14 mouse cellular contexts compared by ENCODE assay signal in the genomic region with DNA sequence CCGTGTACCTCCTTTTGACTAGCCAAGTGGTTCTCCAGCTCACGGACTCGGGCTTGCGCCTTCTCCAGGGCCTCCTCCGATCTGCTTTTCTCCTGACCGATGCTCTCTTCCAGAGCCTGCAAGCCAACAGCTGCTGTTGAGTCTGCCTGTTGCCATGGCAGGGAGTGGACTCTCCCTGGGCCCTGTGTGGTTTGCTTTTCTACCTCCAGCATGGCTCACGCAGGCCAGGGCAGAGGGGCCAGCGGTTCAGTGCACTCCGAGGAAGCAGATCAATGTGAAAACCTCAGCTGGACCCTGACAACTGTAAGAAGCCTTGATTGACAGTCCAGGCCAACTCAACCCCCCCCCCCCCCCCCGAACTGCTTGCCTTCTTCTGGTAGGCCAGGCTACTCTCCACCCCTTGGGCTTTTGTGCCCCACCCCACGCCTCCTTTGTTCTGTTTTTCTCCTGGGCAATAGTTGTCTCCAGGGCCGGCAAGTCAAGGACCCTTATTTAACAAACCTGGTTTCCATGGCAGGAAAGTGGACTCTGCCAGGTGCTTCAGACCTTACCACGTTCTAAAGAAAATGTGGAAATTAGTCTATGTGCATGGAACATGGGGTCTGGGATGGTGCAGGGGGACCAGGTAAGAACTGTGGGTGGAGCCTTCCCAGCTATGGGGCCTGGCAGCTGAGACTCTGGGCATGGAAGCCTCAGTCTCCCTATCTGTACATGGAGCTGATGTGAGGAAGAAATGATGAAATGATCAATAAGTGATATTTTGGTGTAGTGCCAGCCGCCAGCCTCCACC. TPM values are rescaled to one million over a fixed set of nuclear protein-coding genes. Genes with fewer than 3 reads are reported as not detected.
DNase-seq lines count a peak whose midpoint lies in the region; ATAC-seq and TF ChIP-seq lines count a peak whose summit lies in the region.
"Had no signal": no experiment of that assay in that cellular context is flagged by ENCODE, and none has a peak within 500 bp of the region (broad histone marks: within the 10 kb centered on the region; RNA-seq: fewer than 3 reads in every experiment).

No protein-coding gene starts in this region.

- peak; percentile 25 for DNase-seq in lung, adult 2 months
- no peak for DNase-seq in lung, postnatal 10 days
- DNase-seq in limb, embryonic 10.5 days (ENCODE audit: low spot score) = no peak
- no peak for DNase-seq in spleen, postnatal 10 days (ENCODE audit: low spot score in 2 of 2)
- DNase-seq in testis, postnatal 14 days (ENCODE audit: low spot score) = no peak
- DNase-seq: adrenal gland, adult 8-10 months; cerebellum, adult 11 months; gastrocnemius, adult 2 months; left cerebral cortex, postnatal 4 days had no signal

- H3K27ac ChIP-seq in forebrain, embryonic 13.5 days = no peak overlapping the region
- H3K27ac ChIP-seq in limb, embryonic 10.5 days = 0 out of 2 replicates have a peak overlapping the region, but pooled peaks have one; percentile 56
- H3K27ac ChIP-seq in midbrain, embryonic 15.5 days = no peak overlapping the region
- H3K27ac ChIP-seq: gastrocnemius, adult 2 months had no signal

- H3K27me3 ChIP-seq in forebrain, embryonic 13.5 days = no peaks in the 10 kb centered on the region
- H3K27me3 ChIP-seq in limb, embryonic 10.5 days (ENCODE audit: low read depth, poor library complexity, severe bottlenecking) = no peaks in the 10 kb centered on the region
- H3K27me3 ChIP-seq in midbrain, embryonic 15.5 days (replicated peaks) = no peaks in the 10 kb centered on the region
- H3K27me3 ChIP-seq: Patski had no signal

- peak; percentile 36; the same call in 1 of the 2 replicates for ATAC-seq in forebrain, embryonic 13.5 days
- ATAC-seq in midbrain, embryonic 15.5 days (replicated peaks) = peak; percentile 64
- no peak for ATAC-seq in megakaryocyte, adult 5-6 weeks (ENCODE audit: poor library complexity, severe bottlenecking)
- ATAC-seq: intestine, embryonic 16.5 days; Patski had no signal

- no peaks in the 10 kb centered on the region; the same call in none of the 2 replicates for H3K4me1 ChIP-seq in lung, adult 2 months (ENCODE audit: control insufficient read depth, insufficient read depth, low read length)
- peaks cover 24% of the 10 kb centered on the region for H3K4me1 ChIP-seq in forebrain, embryonic 13.5 days
- peaks cover 7% of the 10 kb centered on the region for H3K4me1 ChIP-seq in limb, embryonic 10.5 days
- H3K4me1 ChIP-seq in midbrain, embryonic 15.5 days = peaks cover 7% of the 10 kb centered on the region; the same call in 1 of the 2 replicates

- 65% methylated on average over 14 of the region's 14 CpGs for WGBS in lung, adult 2 months
- WGBS in forebrain, embryonic 13.5 days = 52% methylated on average over 14 of the region's 14 CpGs
- 75% methylated on average over 14 of the region's 14 CpGs for WGBS in limb, embryonic 10.5 days
- 34% methylated on average over 14 of the region's 14 CpGs for WGBS in midbrain, embryonic 15.5 days

- H3K9me3 ChIP-seq in forebrain, embryonic 13.5 days (replicated peaks) = no peaks in the 10 kb centered on the region
- H3K9me3 ChIP-seq in limb, embryonic 10.5 days (replicated peaks) = no peaks in the 10 kb centered on the region
- H3K9me3 ChIP-seq in midbrain, embryonic 15.5 days = no peaks in the 10 kb centered on the region

- TF ChIP-seq POLR2A in lung, adult 2 months (IDR thresholded peaks at IDR 0.05; ENCODE audit: borderline replicate concordance, extremely low read depth, low read depth, low read length) = no peak

- 0 out of 2 replicates have a peak overlapping the region, but pooled peaks have one; percentile 16 for H3K9ac ChIP-seq in forebrain, embryonic 13.5 days
- H3K9ac ChIP-seq in midbrain, embryonic 15.5 days = no peak overlapping the region

- no peak for TF ChIP-seq CTCF in lung, adult 2 months (IDR thresholded peaks at IDR 0.05; ENCODE audit: insufficient read depth, low read length)

- H3K36me3 ChIP-seq in forebrain, embryonic 13.5 days (ENCODE audit: poor library complexity, severe bottlenecking) = no peaks in the 10 kb centered on the region
- no peaks in the 10 kb centered on the region for H3K36me3 ChIP-seq in limb, embryonic 10.5 days
- H3K36me3 ChIP-seq in midbrain, embryonic 15.5 days (replicated peaks) = no peaks in the 10 kb centered on the region

- H3K4me3 ChIP-seq in lung, adult 2 months (replicated peaks; ENCODE audit: extremely low read depth, low read depth, low read length) = peak overlapping the region; percentile 57
- no peak overlapping the region for H3K4me3 ChIP-seq in forebrain, embryonic 13.5 days
- H3K4me3 ChIP-seq in limb, embryonic 10.5 days = no peak overlapping the region
- H3K4me3 ChIP-seq in midbrain, embryonic 15.5 days = no peak overlapping the region
- H3K4me3 ChIP-seq: gastrocnemius, adult 2 months had no signal

- no peak overlapping the region; the same call in 1 of the 2 replicates for H3K4me2 ChIP-seq in forebrain, embryonic 13.5 days
- H3K4me2 ChIP-seq in midbrain, embryonic 15.5 days = no peak overlapping the region

RNA-seq across cellular contexts. Expression of a gene that starts 58.3 kb away (rescaled TPM):
- polyA plus RNA-seq in lung, adult 2 months (2012; rRNA removed) = 95.0 and 116 TPM in 2 replicates
- 85.2 and 86.3 TPM in 2 replicates for polyA plus RNA-seq in forebrain, embryonic 13.5 days (2015; fragmentation: Nextera tagmentation; extraction: Ambion mirVana)
- polyA plus RNA-seq in limb, embryonic 10.5 days (2016; fragmentation: Nextera tagmentation; extraction: Ambion mirVana) = 33.7 and 35.1 TPM in 2 replicates
- 71.5 and 82.6 TPM in 2 replicates for polyA plus RNA-seq in midbrain, embryonic 15.5 days (2015; fragmentation: Nextera tagmentation; extraction: Ambion mirVana)
- 77.1 and 79.0 TPM in 2 replicates for total RNA-seq in megakaryocyte, adult 5-6 weeks (2015)
- total RNA-seq in megakaryocyte, adult 5-6 weeks (2017) = 79.7 and 97.2 TPM in 2 replicates
